Mouse (Mus musculus): Measurements from ENCODE around the gene Rnf126. TPM values are rescaled to one million over a fixed set of nuclear protein-coding genes. Genes with fewer than 3 reads are reported as not detected.

Gene Rnf126
- 10 to 100 TPM; 31.8 to 34.4 TPM for total RNA-seq (2021)

- intact Hi-C loops (cut with DNase I) = no loop called here
- DNase-seq = peak; percentile 99 to 100
Measured at GRCm38 (mm10) chr10:79766508-79767325, at the start of gene Rnf126. TSS of gene Rnf126 (minus strand) at chr10:79766952.

- DNase-seq = no peak
- intact Hi-C loops (cut with DNase I) = loop anchor here (5.0 kb wide), 1 partner anchor 34 kb away; no protein-coding TSS in a partner anchor
Measured at GRCm38 (mm10) chr10:79815671-79816494, 49.1 kb upstream of the Rnf126 start.

- no peak for DNase-seq
- intact Hi-C loops (cut with DNase I) = no loop called here
Measured at GRCm38 (mm10) chr10:79814271-79814842, 47.6 kb upstream of the Rnf126 start.

- intact Hi-C loops (cut with DNase I) = loop anchor here (1.0 to 2.0 kb wide), 2 partner anchors 19 to 43 kb away; partner anchors contain the start of gene Palm
- peak; percentile 85 to 92 for DNase-seq
Measured at GRCm38 (mm10) chr10:79811736-79812637, 45.2 kb upstream of the Rnf126 start.

GRCm38 (mm10) chr10:79808728-79809127 is 42.0 kb upstream of the Rnf126 start:
- intact Hi-C loops (cut with DNase I) = loop anchor here (1.0 kb wide), 1 partner anchor 14 kb away; no protein-coding TSS in a partner anchor
- no peak for DNase-seq

GRCm38 (mm10) chr10:79807826-79808225 is 41.1 kb upstream of the Rnf126 start:
- intact Hi-C loops (cut with DNase I) = loop anchor here (1.0 kb wide), 1 partner anchor 14 kb away; no protein-coding TSS in a partner anchor
- DNase-seq = peak; percentile 67 to 70

- DNase-seq = no peak
- intact Hi-C loops (cut with DNase I) = no loop called here
Measured at GRCm38 (mm10) chr10:79806972-79807371, 40.2 kb upstream of the Rnf126 start.

GRCm38 (mm10) chr10:79806331-79806730 is 39.6 kb upstream of the Rnf126 start:
- intact Hi-C loops (cut with DNase I) = no loop called here
- no peak for DNase-seq

- DNase-seq = peak; percentile 66 to 71
- intact Hi-C loops (cut with DNase I) = no loop called here
Measured at GRCm38 (mm10) chr10:79805636-79806035, 38.9 kb upstream of the Rnf126 start.

- peak in 1 of 2 experiments; percentile 55 for DNase-seq
- intact Hi-C loops (cut with DNase I) = no loop called here
Measured at GRCm38 (mm10) chr10:79803716-79804323, 37.1 kb upstream of the Rnf126 start.

GRCm38 (mm10) chr10:79802331-79802971 is 35.7 kb upstream of the Rnf126 start:
- DNase-seq = peak; percentile 63 to 65
- intact Hi-C loops (cut with DNase I) = no loop called here

GRCm38 (mm10) chr10:79801837-79802236 is 35.1 kb upstream of the Rnf126 start:
- DNase-seq = no peak

GRCm38 (mm10) chr10:79800508-79800907 is 33.8 kb upstream of the Rnf126 start:
- intact Hi-C loops (cut with DNase I) = no loop called here
- no peak for DNase-seq

More at GRCm38 (mm10) chr10:79801837-79802236, 35.1 kb upstream of the Rnf126 start:
- intact Hi-C loops (cut with DNase I) = no loop called here

- DNase-seq = no peak
- intact Hi-C loops (cut with DNase I) = no loop called here
Measured at GRCm38 (mm10) chr10:79798289-79798928, 31.7 kb upstream of the Rnf126 start.

- DNase-seq = peak; percentile 56 to 57
Measured at GRCm38 (mm10) chr10:79797326-79797725, 30.6 kb upstream of the Rnf126 start.

GRCm38 (mm10) chr10:79795905-79796304 is 29.2 kb upstream of the Rnf126 start:
- intact Hi-C loops (cut with DNase I) = no loop called here
- no peak for DNase-seq

More at GRCm38 (mm10) chr10:79797326-79797725, 30.6 kb upstream of the Rnf126 start:
- intact Hi-C loops (cut with DNase I) = no loop called here

- DNase-seq = peak; percentile 86 to 88
- intact Hi-C loops (cut with DNase I) = loop anchor here (1.0 kb wide), 1 partner anchor 14 kb away; no protein-coding TSS in a partner anchor
Measured at GRCm38 (mm10) chr10:79794491-79794931, 27.8 kb upstream of the Rnf126 start.
